ENCODE assay signal across 21 mouse cellular contexts in genomic region chr5:140280205-140280604, GRCm38 (mm10). TPM values are rescaled to one million over a fixed set of nuclear protein-coding genes. Genes with fewer than 3 reads are reported as not detected.
DNase-seq lines count a peak whose midpoint lies in the region; ATAC-seq and TF ChIP-seq lines count a peak whose summit lies in the region.
"Had no signal": no experiment of that assay in that cellular context is flagged by ENCODE, and none has a peak within 500 bp of the region (broad histone marks: within the 10 kb centered on the region; RNA-seq: fewer than 3 reads in every experiment).

No protein-coding gene starts in this region.

- peak; percentile 72; the same call in 1 of the 2 replicates for ATAC-seq in forebrain, postnatal 0 days
- no peak for ATAC-seq in forebrain, embryonic 15.5 days (replicated peaks)
- no peak for ATAC-seq in midbrain, embryonic 11.5 days (ENCODE audit: low FRiP score)
- no peak for ATAC-seq in midbrain, postnatal 0 days (ENCODE audit: low FRiP score)
- ATAC-seq in midbrain, embryonic 15.5 days (replicated peaks) = 0 out of 2 replicates have a peak, but pooled peaks have one; percentile 3
- ATAC-seq in liver, embryonic 12.5 days = no peak
- ATAC-seq: activated CD4-positive, CD25-positive, alpha-beta regulatory T cell, adult 4 months; inflammation-experienced regulatory T-cells, adult 6 months; Patski had no signal

- TF ChIP-seq CTCF in forebrain, postnatal 0 days (IDR thresholded peaks at IDR 0.05; ENCODE audit: low read depth) = no peak
- no peak for TF ChIP-seq CTCF in midbrain, postnatal 0 days (IDR thresholded peaks at IDR 0.05)
- no peak for TF ChIP-seq CTCF in brain, embryonic 14.5 days (IDR thresholded peaks at IDR 0.05; ENCODE audit: borderline replicate concordance, extremely low read depth, insufficient read depth, insufficient read length)

- TF ChIP-seq POLR2A in brain, embryonic 14.5 days (IDR thresholded peaks at IDR 0.05; ENCODE audit: borderline replicate concordance, extremely low read depth, insufficient read depth, insufficient read length, poor library complexity, severe bottlenecking) = no peak

- no peak for DNase-seq in forebrain, postnatal 0 days
- DNase-seq in midbrain, embryonic 11.5 days (ENCODE audit: low spot score, missing footprints) = peak; percentile 28
- no peak for DNase-seq in midbrain, postnatal 0 days (ENCODE audit: low spot score)
- DNase-seq in brain, embryonic 14.5 days (ENCODE audit: low read depth) = peak; percentile 50
- DNase-seq: adrenal gland, postnatal 14 days; cerebellum, adult 18-20 months; cerebellum, adult 9-11 months; cerebellum, postnatal 36 days; gastrocnemius, adult 2 months; gastrocnemius, postnatal 25 days; heart, postnatal 10 days; heart, postnatal 4 days had no signal

- H3K9me3 ChIP-seq in forebrain, postnatal 0 days (ENCODE audit: low read length) = no peaks in the 10 kb centered on the region
- no peaks in the 10 kb centered on the region for H3K9me3 ChIP-seq in forebrain, embryonic 15.5 days
- H3K9me3 ChIP-seq in midbrain, embryonic 11.5 days (ENCODE audit: control insufficient read depth, low read length) = no peaks in the 10 kb centered on the region
- H3K9me3 ChIP-seq in midbrain, postnatal 0 days (ENCODE audit: low read length) = no peaks in the 10 kb centered on the region
- no peaks in the 10 kb centered on the region for H3K9me3 ChIP-seq in midbrain, embryonic 15.5 days
- no peaks in the 10 kb centered on the region for H3K9me3 ChIP-seq in liver, embryonic 12.5 days (replicated peaks)
- H3K9me3 ChIP-seq: embryonic facial prominence, embryonic 13.5 days; hindbrain, embryonic 12.5 days had no signal

- no peak overlapping the region for H3K27ac ChIP-seq in forebrain, postnatal 0 days (ENCODE audit: low read depth, low read length)
- H3K27ac ChIP-seq in forebrain, embryonic 15.5 days (replicated peaks) = no peak overlapping the region
- H3K27ac ChIP-seq in midbrain, embryonic 11.5 days (ENCODE audit: low read depth, low read length) = no peak overlapping the region
- H3K27ac ChIP-seq in midbrain, postnatal 0 days (ENCODE audit: low read depth, low read length) = no peak overlapping the region
- H3K27ac ChIP-seq in midbrain, embryonic 15.5 days = peak overlapping the region; percentile 18
- H3K27ac ChIP-seq in liver, embryonic 12.5 days = no peak overlapping the region
- H3K27ac ChIP-seq: gastrocnemius, adult 2 months; hindbrain, embryonic 12.5 days had no signal

- H3K9ac ChIP-seq in forebrain, postnatal 0 days = no peak overlapping the region
- no peak overlapping the region for H3K9ac ChIP-seq in forebrain, embryonic 15.5 days (replicated peaks)
- H3K9ac ChIP-seq in midbrain, embryonic 11.5 days (ENCODE audit: low read length) = no peak overlapping the region
- H3K9ac ChIP-seq in midbrain, postnatal 0 days (replicated peaks; ENCODE audit: low read length, poor library complexity, severe bottlenecking) = no peak overlapping the region
- H3K9ac ChIP-seq in midbrain, embryonic 15.5 days = no peak overlapping the region
- no peak overlapping the region for H3K9ac ChIP-seq in liver, embryonic 12.5 days
- H3K9ac ChIP-seq: embryonic facial prominence, embryonic 13.5 days; hindbrain, embryonic 12.5 days had no signal

- no peak overlapping the region for H3K4me2 ChIP-seq in forebrain, postnatal 0 days (ENCODE audit: low read depth)
- no peak overlapping the region for H3K4me2 ChIP-seq in forebrain, embryonic 15.5 days (replicated peaks)
- no peak overlapping the region for H3K4me2 ChIP-seq in midbrain, embryonic 11.5 days
- no peak overlapping the region for H3K4me2 ChIP-seq in midbrain, postnatal 0 days (ENCODE audit: low read depth, low read length, poor library complexity, severe bottlenecking)
- no peak overlapping the region for H3K4me2 ChIP-seq in midbrain, embryonic 15.5 days
- H3K4me2 ChIP-seq in liver, embryonic 12.5 days = no peak overlapping the region
- H3K4me2 ChIP-seq: embryonic facial prominence, embryonic 13.5 days; hindbrain, embryonic 12.5 days had no signal

- H3K27me3 ChIP-seq in forebrain, postnatal 0 days (ENCODE audit: insufficient read depth, low read length) = no peaks in the 10 kb centered on the region
- no peaks in the 10 kb centered on the region for H3K27me3 ChIP-seq in forebrain, embryonic 15.5 days
- no peaks in the 10 kb centered on the region for H3K27me3 ChIP-seq in midbrain, embryonic 11.5 days (ENCODE audit: control insufficient read depth, insufficient read depth, low read length)
- no peaks in the 10 kb centered on the region for H3K27me3 ChIP-seq in midbrain, postnatal 0 days (ENCODE audit: insufficient read depth, low read length)
- H3K27me3 ChIP-seq in midbrain, embryonic 15.5 days (replicated peaks) = no peaks in the 10 kb centered on the region
- H3K27me3 ChIP-seq in liver, embryonic 12.5 days (replicated peaks) = no peaks in the 10 kb centered on the region
- H3K27me3 ChIP-seq: CH12.LX; embryonic facial prominence, embryonic 13.5 days; hindbrain, embryonic 12.5 days; Patski had no signal

- no peaks in the 10 kb centered on the region for H3K4me1 ChIP-seq in forebrain, postnatal 0 days (ENCODE audit: insufficient read depth)
- H3K4me1 ChIP-seq in forebrain, embryonic 15.5 days = peaks cover 13% of the 10 kb centered on the region
- H3K4me1 ChIP-seq in midbrain, embryonic 11.5 days (ENCODE audit: control insufficient read depth, insufficient read depth, low read length) = no peaks in the 10 kb centered on the region
- H3K4me1 ChIP-seq in midbrain, postnatal 0 days (ENCODE audit: insufficient read depth, low read length) = no peaks in the 10 kb centered on the region; the same call in 1 of the 2 replicates
- peaks cover 16% of the 10 kb centered on the region; the same call in 1 of the 2 replicates for H3K4me1 ChIP-seq in midbrain, embryonic 15.5 days
- H3K4me1 ChIP-seq in liver, embryonic 12.5 days = no peaks in the 10 kb centered on the region

- whole genome bisulfite sequencing in forebrain, postnatal 0 days = 36% methylated on average over 9 of the region's 9 CpGs
- 43% methylated on average over 9 of the region's 9 CpGs for WGBS in forebrain, embryonic 15.5 days
- WGBS in midbrain, embryonic 11.5 days = 84% methylated on average over 9 of the region's 9 CpGs
- 45% methylated on average over 9 of the region's 9 CpGs for WGBS in midbrain, postnatal 0 days
- WGBS in midbrain, embryonic 15.5 days = 43% methylated on average over 9 of the region's 9 CpGs
- 77% methylated on average over 9 of the region's 9 CpGs for WGBS in liver, embryonic 12.5 days (ENCODE audit: insufficient replicate concordance)

- H3K36me3 ChIP-seq in forebrain, postnatal 0 days (ENCODE audit: insufficient read depth) = no peaks in the 10 kb centered on the region
- H3K36me3 ChIP-seq in forebrain, embryonic 15.5 days = no peaks in the 10 kb centered on the region
- no peaks in the 10 kb centered on the region; the same call in 1 of the 2 replicates for H3K36me3 ChIP-seq in midbrain, embryonic 11.5 days (ENCODE audit: control insufficient read depth, insufficient read depth, low read length)
- peaks cover 6% of the 10 kb centered on the region for H3K36me3 ChIP-seq in midbrain, postnatal 0 days (ENCODE audit: insufficient read depth, low read length)
- no peaks in the 10 kb centered on the region for H3K36me3 ChIP-seq in midbrain, embryonic 15.5 days (replicated peaks)
- H3K36me3 ChIP-seq in liver, embryonic 12.5 days = peaks cover 73% of the 10 kb centered on the region

- H3K4me3 ChIP-seq in forebrain, postnatal 0 days (ENCODE audit: low read depth, low read length) = no peak overlapping the region
- H3K4me3 ChIP-seq in forebrain, embryonic 15.5 days = no peak overlapping the region
- H3K4me3 ChIP-seq in midbrain, embryonic 11.5 days (ENCODE audit: low read depth, low read length) = no peak overlapping the region
- H3K4me3 ChIP-seq in midbrain, postnatal 0 days (ENCODE audit: low read depth, low read length) = no peak overlapping the region
- no peak overlapping the region for H3K4me3 ChIP-seq in midbrain, embryonic 15.5 days
- no peak overlapping the region for H3K4me3 ChIP-seq in liver, embryonic 12.5 days
- H3K4me3 ChIP-seq: embryonic facial prominence, embryonic 13.5 days; gastrocnemius, adult 2 months; hindbrain, embryonic 12.5 days had no signal

RNA-seq across cellular contexts. Expression of gene Mad1l1, which starts 41.1 kb away (rescaled TPM):
- total RNA-seq in forebrain, postnatal 0 days (2014; rRNA removed) = 21.3 and 22.8 TPM in 2 replicates
- polyA plus RNA-seq in forebrain, postnatal 0 days (2015; fragmentation: Nextera tagmentation; extraction: Ambion mirVana) = 26.7 and 29.5 TPM in 2 replicates
- 33.8 and 35.5 TPM in 2 replicates for polyA plus RNA-seq in forebrain, embryonic 15.5 days (2015; fragmentation: Nextera tagmentation; extraction: Ambion mirVana)
- polyA plus RNA-seq in midbrain, embryonic 11.5 days (2014; fragmentation: Nextera tagmentation; extraction: Ambion mirVana) = 37.5 and 44.2 TPM in 2 replicates
- 25.9 and 28.5 TPM in 2 replicates for total RNA-seq in midbrain, postnatal 0 days (2014; rRNA removed)
- polyA plus RNA-seq in midbrain, postnatal 0 days (2015; fragmentation: Nextera tagmentation; extraction: Ambion mirVana) = 33.5 and 34.0 TPM in 2 replicates
- 29.9 and 30.0 TPM in 2 replicates for polyA plus RNA-seq in brain, embryonic 14.5 days (2012; rRNA removed)
- polyA plus RNA-seq in midbrain, embryonic 15.5 days (2015; fragmentation: Nextera tagmentation; extraction: Ambion mirVana) = 35.4 and 37.2 TPM in 2 replicates
- polyA plus RNA-seq in liver, embryonic 12.5 days (2016; fragmentation: Nextera tagmentation; extraction: Ambion mirVana) = 31.0 and 33.6 TPM in 2 replicates

RNA-seq across cellular contexts. Expression of gene Nudt1, which starts 41.3 kb away (rescaled TPM):
- total RNA-seq in forebrain, postnatal 0 days (2014; rRNA removed) = 5.6 and 11.4 TPM in 2 replicates
- polyA plus RNA-seq in forebrain, postnatal 0 days (2015; fragmentation: Nextera tagmentation; extraction: Ambion mirVana) = 13.5 and 14.7 TPM in 2 replicates
- polyA plus RNA-seq in forebrain, embryonic 15.5 days (2015; fragmentation: Nextera tagmentation; extraction: Ambion mirVana) = 22.3 and 22.9 TPM in 2 replicates
- polyA plus RNA-seq in midbrain, embryonic 11.5 days (2014; fragmentation: Nextera tagmentation; extraction: Ambion mirVana) = 41.2 and 48.5 TPM in 2 replicates
- total RNA-seq in midbrain, postnatal 0 days (2014; rRNA removed) = 7.6 and 10.5 TPM in 2 replicates
- polyA plus RNA-seq in midbrain, postnatal 0 days (2015; fragmentation: Nextera tagmentation; extraction: Ambion mirVana) = 16.6 and 17.9 TPM in 2 replicates
- polyA plus RNA-seq in brain, embryonic 14.5 days (2012; rRNA removed) = 17.3 and 20.1 TPM in 2 replicates
- 22.3 and 23.4 TPM in 2 replicates for polyA plus RNA-seq in midbrain, embryonic 15.5 days (2015; fragmentation: Nextera tagmentation; extraction: Ambion mirVana)
- polyA plus RNA-seq in liver, embryonic 12.5 days (2016; fragmentation: Nextera tagmentation; extraction: Ambion mirVana) = 34.6 and 36.3 TPM in 2 replicates

RNA-seq across cellular contexts. Expression of gene Mrm2, which starts 51.5 kb away (rescaled TPM):
- 16.0 and 16.2 TPM in 2 replicates for total RNA-seq in forebrain, postnatal 0 days (2014; rRNA removed)
- polyA plus RNA-seq in forebrain, postnatal 0 days (2015; fragmentation: Nextera tagmentation; extraction: Ambion mirVana) = 14.8 and 15.9 TPM in 2 replicates
- 21.3 and 22.1 TPM in 2 replicates for polyA plus RNA-seq in forebrain, embryonic 15.5 days (2015; fragmentation: Nextera tagmentation; extraction: Ambion mirVana)
- polyA plus RNA-seq in midbrain, embryonic 11.5 days (2014; fragmentation: Nextera tagmentation; extraction: Ambion mirVana) = 21.4 and 22.4 TPM in 2 replicates
- 9.9 and 15.1 TPM in 2 replicates for total RNA-seq in midbrain, postnatal 0 days (2014; rRNA removed)
- 14.7 and 16.2 TPM in 2 replicates for polyA plus RNA-seq in midbrain, postnatal 0 days (2015; fragmentation: Nextera tagmentation; extraction: Ambion mirVana)
- polyA plus RNA-seq in brain, embryonic 14.5 days (2012; rRNA removed) = 14.4 and 15.4 TPM in 2 replicates
- polyA plus RNA-seq in midbrain, embryonic 15.5 days (2015; fragmentation: Nextera tagmentation; extraction: Ambion mirVana) = 21.8 and 21.9 TPM in 2 replicates
- polyA plus RNA-seq in liver, embryonic 12.5 days (2016; fragmentation: Nextera tagmentation; extraction: Ambion mirVana) = 12.0 and 14.7 TPM in 2 replicates

Comparison
In these comparisons a context has a peak if more than half of its experiments do, and no peak if none do; other contexts are left out.
1. ATAC-seq: peak in forebrain, postnatal 0 days (single experiment) and midbrain, embryonic 15.5 days (single experiment); none in forebrain, embryonic 15.5 days (single experiment), midbrain, embryonic 11.5 days (single experiment), midbrain, postnatal 0 days (single experiment) and liver, embryonic 12.5 days (single experiment).
2. DNase-seq: peak in midbrain, embryonic 11.5 days (single experiment) and brain, embryonic 14.5 days (single experiment); none in forebrain, postnatal 0 days (single experiment) and midbrain, postnatal 0 days (single experiment).